Mouse (Mus musculus): ENCODE measurements around the gene St8sia1. TPM values are rescaled to one million over a fixed set of nuclear protein-coding genes. Genes with fewer than 3 reads are reported as not detected.

Gene St8sia1
- polyA plus RNA-seq, 1 experiment: not detected

- Histone ChIP-seq H3K4me3 (ENCODE audit: insufficient read depth, low read depth, low read length) (no peak overlapping the region), H3K4me1 (ENCODE audit: control insufficient read depth, insufficient read depth, low read length) (peaks cover 4% of the 10 kb centered on the region; the same call in 1 of the 2 replicates), H3K27ac (ENCODE audit: insufficient read depth, low read depth, low read length) (no peak overlapping the region)
- WGBS: 30% methylated on average over 4 of the region's 4 CpGs
- no peak for TF ChIP-seq CTCF (IDR thresholded peaks at IDR 0.05; ENCODE audit: insufficient read depth, low read depth, low read length)
- TF ChIP-seq POLR2A (IDR thresholded peaks at IDR 0.05; ENCODE audit: insufficient read depth, low read depth, low read length): no peak
Measured at GRCm38 (mm10) chr6:142785343-142785742, 178.9 kb downstream of the St8sia1 start.

GRCm38 (mm10) chr6:142781286-142781685 lies 183.0 kb downstream of the St8sia1 start:
- H3K4me3 ChIP-seq (ENCODE audit: insufficient read depth, low read depth, low read length): no peak overlapping the region
- no peaks in the 10 kb centered on the region for H3K4me1 ChIP-seq (ENCODE audit: control insufficient read depth, insufficient read depth, low read length)
- TF ChIP-seq CTCF (IDR thresholded peaks at IDR 0.05; ENCODE audit: insufficient read depth, low read depth, low read length): no peak
- TF ChIP-seq POLR2A (IDR thresholded peaks at IDR 0.05; ENCODE audit: insufficient read depth, low read depth, low read length): no peak
- WGBS: 43% methylated on average over 7 of the region's 7 CpGs
- no peak overlapping the region for H3K27ac ChIP-seq (ENCODE audit: insufficient read depth, low read depth, low read length)

- no peak for TF ChIP-seq CTCF (IDR thresholded peaks at IDR 0.05; ENCODE audit: insufficient read depth, low read depth, low read length)
- Histone ChIP-seq H3K4me3 (ENCODE audit: insufficient read depth, low read depth, low read length) (no peak overlapping the region), H3K27ac (ENCODE audit: insufficient read depth, low read depth, low read length) (no peak overlapping the region), H3K4me1 (ENCODE audit: control insufficient read depth, insufficient read depth, low read length) (no peaks in the 10 kb centered on the region)
- 61% methylated on average over 4 of the region's 4 CpGs for WGBS
Measured at GRCm38 (mm10) chr6:142780574-142781033, 183.6 kb downstream of the St8sia1 start.

GRCm38 (mm10) chr6:142779812-142780573 lies 184.3 kb downstream of the St8sia1 start:
- 48% methylated on average over 14 of the region's 14 CpGs for WGBS
- Histone ChIP-seq H3K4me3 (ENCODE audit: insufficient read depth, low read depth, low read length) (no peak overlapping the region), H3K4me1 (ENCODE audit: control insufficient read depth, insufficient read depth, low read length) (no peaks in the 10 kb centered on the region), H3K27ac (ENCODE audit: insufficient read depth, low read depth, low read length) (no peak overlapping the region)
- TF ChIP-seq CTCF (IDR thresholded peaks at IDR 0.05; ENCODE audit: insufficient read depth, low read depth, low read length): no peak
- TF ChIP-seq POLR2A (IDR thresholded peaks at IDR 0.05; ENCODE audit: insufficient read depth, low read depth, low read length): no peak

- no peaks in the 10 kb centered on the region for H3K4me1 ChIP-seq (ENCODE audit: control insufficient read depth, insufficient read depth, low read length)
- no peak overlapping the region for H3K4me3 ChIP-seq (ENCODE audit: insufficient read depth, low read depth, low read length)
- WGBS: 34% methylated on average over 11 of the region's 11 CpGs
- H3K27ac ChIP-seq (ENCODE audit: insufficient read depth, low read depth, low read length): no peak overlapping the region
- TF ChIP-seq CTCF (IDR thresholded peaks at IDR 0.05; ENCODE audit: insufficient read depth, low read depth, low read length) (no peak), POLR2A (IDR thresholded peaks at IDR 0.05; ENCODE audit: insufficient read depth, low read depth, low read length) (no peak)
Measured at GRCm38 (mm10) chr6:142779045-142779811, 185.0 kb downstream of the St8sia1 start.

GRCm38 (mm10) chr6:142776935-142777334 lies 187.3 kb downstream of the St8sia1 start:
- TF ChIP-seq POLR2A (IDR thresholded peaks at IDR 0.05; ENCODE audit: insufficient read depth, low read depth, low read length): no peak
- TF ChIP-seq CTCF (IDR thresholded peaks at IDR 0.05; ENCODE audit: insufficient read depth, low read depth, low read length): no peak
- H3K4me1 ChIP-seq (ENCODE audit: control insufficient read depth, insufficient read depth, low read length): no peaks in the 10 kb centered on the region
- H3K4me3 ChIP-seq (ENCODE audit: insufficient read depth, low read depth, low read length): no peak overlapping the region
- no peak overlapping the region for H3K27ac ChIP-seq (ENCODE audit: insufficient read depth, low read depth, low read length)
- 80% methylated on average over 4 of the region's 4 CpGs for WGBS

- 91% methylated on average over 5 of the region's 5 CpGs for WGBS
Measured at GRCm38 (mm10) chr6:142773566-142773965, 190.7 kb downstream of the St8sia1 start.

GRCm38 (mm10) chr6:142771643-142772042 lies 192.6 kb downstream of the St8sia1 start:
- TF ChIP-seq POLR2A (IDR thresholded peaks at IDR 0.05; ENCODE audit: insufficient read depth, low read depth, low read length) (no peak), CTCF (IDR thresholded peaks at IDR 0.05; ENCODE audit: insufficient read depth, low read depth, low read length) (no peak)
- Histone ChIP-seq H3K27ac (ENCODE audit: insufficient read depth, low read depth, low read length) (no peak overlapping the region), H3K4me3 (ENCODE audit: insufficient read depth, low read depth, low read length) (no peak overlapping the region), H3K4me1 (ENCODE audit: control insufficient read depth, insufficient read depth, low read length) (no peaks in the 10 kb centered on the region)
- WGBS: 96% methylated on average over 4 of the region's 4 CpGs

More at GRCm38 (mm10) chr6:142773566-142773965, 190.7 kb downstream of the St8sia1 start:
- no peaks in the 10 kb centered on the region for H3K4me1 ChIP-seq (ENCODE audit: control insufficient read depth, insufficient read depth, low read length)
- H3K27ac ChIP-seq (ENCODE audit: insufficient read depth, low read depth, low read length): no peak overlapping the region
- TF ChIP-seq POLR2A (IDR thresholded peaks at IDR 0.05; ENCODE audit: insufficient read depth, low read depth, low read length): no peak
- TF ChIP-seq CTCF (IDR thresholded peaks at IDR 0.05; ENCODE audit: insufficient read depth, low read depth, low read length): no peak
- no peak overlapping the region for H3K4me3 ChIP-seq (ENCODE audit: insufficient read depth, low read depth, low read length)

Other genes with a start within 250 kb of the St8sia1 start
- gene Cmas, start 207.8 kb downstream of the St8sia1 start, polyA plus RNA-seq (2012; ENCODE audit: insufficient read depth, insufficient read length, low replicate concordance, missing spikeins): not detected in 2 replicates
- not detected in 2 replicates for gene Sult6b2, start 159.9 kb downstream of the St8sia1 start, polyA plus RNA-seq (2012; ENCODE audit: insufficient read depth, insufficient read length, low replicate concordance, missing spikeins)
- not detected in 2 replicates for gene C2cd5, start 135.7 kb upstream of the St8sia1 start, polyA plus RNA-seq (2012; ENCODE audit: insufficient read depth, insufficient read length, low replicate concordance, missing spikeins)
- gene Etnk1, start 202.8 kb upstream of the St8sia1 start, polyA plus RNA-seq (2012; ENCODE audit: insufficient read depth, insufficient read length, low replicate concordance, missing spikeins): 140 and 283 TPM in 2 replicates

Measured in olfactory bulb, adult 2 months (tissue).